Mouse (Mus musculus) MN1 (cell line): ENCODE measurements at regions not wholly inside any gene's neighbourhood (a gene's known extent, or its start where the extent isn't known, plus 50 kb on each side); places are given as distances from the start of the nearest gene placed in this dataset.

Source experiments
- DNase-seq: peaks from one replicate; pipeline ENCODE4 v3.0.0-alpha.2; 2016; ENCODE audit warnings: low spot score

DNA sequence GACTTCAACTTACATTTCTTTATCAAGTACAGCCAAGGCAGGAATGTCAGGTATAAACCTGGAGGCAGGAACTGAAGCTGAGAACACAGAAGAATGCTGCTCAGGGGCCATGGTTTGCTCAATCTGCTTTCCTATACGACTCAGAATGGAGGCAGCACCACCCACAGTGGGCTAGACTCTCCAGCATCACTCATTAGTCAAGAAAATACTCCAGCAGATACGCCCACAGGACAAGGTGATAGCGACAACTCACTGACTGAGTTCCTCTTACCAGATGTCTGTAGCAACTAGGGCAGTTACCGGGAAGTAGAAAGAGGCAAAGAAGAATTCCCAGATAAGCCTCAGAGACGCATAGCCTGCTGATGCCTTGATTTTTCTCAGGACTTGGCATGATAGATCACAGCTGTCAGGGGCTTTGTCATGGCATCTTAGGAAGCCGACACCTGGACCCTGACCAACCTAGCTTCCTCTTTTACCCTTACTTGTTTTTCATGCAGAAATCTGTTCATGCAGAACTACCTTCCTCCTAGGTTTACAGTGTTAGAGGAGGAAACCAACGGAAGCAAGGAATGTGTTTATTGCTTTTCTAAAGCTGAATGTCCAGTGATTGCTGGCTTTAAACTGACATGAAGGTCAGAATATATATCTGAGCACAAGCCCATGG, 110.7 kb upstream of the Sp4 start:
- no peak for DNase-seq

- DNase-seq, result no peak
Measured at GRCm38 (mm10) chr12:118410917-118411316, 109.7 kb upstream of the Sp4 start.

DNA sequence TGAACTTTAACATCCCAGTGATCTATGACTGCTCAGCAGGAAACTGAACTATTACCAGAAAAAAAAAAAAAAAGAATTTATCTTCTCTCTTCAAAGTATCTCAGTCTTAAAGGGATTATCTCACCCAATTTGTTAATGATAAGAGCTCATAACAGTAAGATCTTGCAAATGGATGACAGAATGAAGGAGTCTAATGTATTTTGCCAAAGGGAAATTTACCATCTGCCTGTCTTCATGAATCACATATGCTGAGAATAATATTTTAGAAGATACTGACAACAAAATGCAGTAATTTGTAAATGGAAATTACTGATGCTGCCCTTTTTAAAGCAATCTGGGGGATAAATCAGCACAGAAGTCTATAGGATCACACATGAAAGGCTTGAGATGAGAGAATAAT, 103.9 kb upstream of the Sp4 start:
- DNase-seq, result no peak

DNA sequence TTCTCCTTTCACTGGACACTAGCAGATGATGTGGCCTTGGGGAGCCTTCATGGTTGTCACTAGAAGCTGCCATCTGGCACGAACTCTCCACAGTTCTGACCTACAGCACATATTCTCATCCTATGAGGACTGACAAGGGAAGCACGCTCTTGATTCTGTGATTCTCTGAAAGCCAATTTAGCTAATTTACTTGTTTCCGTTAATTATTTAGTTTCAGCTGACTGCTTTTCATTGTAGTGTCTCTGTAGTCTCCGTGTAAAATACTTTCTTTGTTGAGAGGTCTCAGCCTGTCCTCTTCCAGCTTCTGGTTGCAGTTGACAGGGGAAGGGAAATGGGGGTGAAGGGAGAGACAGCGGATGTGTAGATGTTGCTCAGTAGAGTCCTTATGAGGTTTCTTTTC, 102.9 kb upstream of the Sp4 start:
- no peak for DNase-seq

DNA sequence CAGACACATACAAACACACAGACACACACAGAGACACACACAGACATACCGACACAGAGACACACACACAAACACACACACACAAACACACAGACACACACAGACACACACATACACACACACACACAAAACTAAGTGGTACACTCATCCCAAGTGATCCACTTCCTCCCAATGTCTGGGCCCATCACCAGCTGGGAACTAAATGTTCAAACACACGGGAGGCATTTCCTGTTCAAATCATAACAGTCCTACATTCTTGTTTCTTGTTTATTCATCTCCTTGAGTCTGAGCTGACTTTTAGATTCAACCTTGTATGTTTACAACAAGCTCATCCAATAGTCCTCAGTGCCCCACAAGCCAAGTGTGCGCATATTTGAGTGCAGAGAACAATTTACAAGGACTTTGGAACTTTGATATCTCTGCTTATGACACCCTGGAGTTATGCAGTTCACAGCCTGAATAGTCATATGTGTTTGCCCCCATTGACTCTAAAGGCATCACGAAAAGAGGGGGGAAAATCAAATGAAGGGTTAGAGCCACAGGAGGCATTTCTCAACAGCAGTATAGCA, 102.4 kb upstream of the Sp4 start:
- no peak for DNase-seq

DNA sequence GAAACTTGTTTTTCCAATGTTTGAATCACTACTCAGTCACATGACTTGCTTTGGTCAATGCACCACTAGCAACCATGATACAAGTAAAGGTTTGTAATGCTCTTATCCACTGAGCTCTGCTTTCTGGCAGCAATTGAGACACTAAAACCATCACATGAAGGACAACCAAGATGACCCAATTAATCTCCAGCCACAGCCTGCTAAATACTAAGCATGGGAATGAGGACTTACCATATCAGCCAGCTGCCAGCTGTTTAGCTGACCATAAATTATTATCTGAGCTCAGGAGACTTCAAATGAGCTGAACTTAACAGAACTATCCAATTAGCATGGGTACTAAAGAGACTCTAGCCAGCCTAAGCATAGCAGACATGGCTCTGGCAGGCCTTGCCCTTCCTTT, 100.1 kb upstream of the Sp4 start:
- DNase-seq, result no peak

- no peak for DNase-seq
Measured at GRCm38 (mm10) chr12:118391654-118392053, 90.4 kb upstream of the Sp4 start.

DNA sequence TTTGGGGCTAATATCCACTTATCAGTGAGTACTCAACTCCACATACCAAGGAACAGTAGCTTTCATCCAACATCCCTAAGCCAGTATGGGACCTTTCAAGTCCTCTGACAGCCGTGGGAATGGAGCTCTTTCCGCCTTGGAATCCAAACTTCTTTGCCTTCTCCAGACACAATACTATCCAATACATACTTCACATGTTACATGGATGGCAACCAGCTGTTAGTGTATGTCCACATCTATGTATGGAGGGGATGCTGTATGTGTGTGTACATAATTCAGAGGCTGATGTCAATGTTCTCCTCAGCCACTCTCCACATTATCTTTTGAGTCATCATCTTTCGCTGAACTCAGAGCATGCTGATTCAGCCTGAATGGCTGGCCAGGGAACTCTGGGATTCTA, 79.8 kb upstream of the Sp4 start:
- no peak for DNase-seq

GRCm38 (mm10) chr12:118377898-118378297, 76.7 kb upstream of the Sp4 start:
- no peak for DNase-seq

DNA sequence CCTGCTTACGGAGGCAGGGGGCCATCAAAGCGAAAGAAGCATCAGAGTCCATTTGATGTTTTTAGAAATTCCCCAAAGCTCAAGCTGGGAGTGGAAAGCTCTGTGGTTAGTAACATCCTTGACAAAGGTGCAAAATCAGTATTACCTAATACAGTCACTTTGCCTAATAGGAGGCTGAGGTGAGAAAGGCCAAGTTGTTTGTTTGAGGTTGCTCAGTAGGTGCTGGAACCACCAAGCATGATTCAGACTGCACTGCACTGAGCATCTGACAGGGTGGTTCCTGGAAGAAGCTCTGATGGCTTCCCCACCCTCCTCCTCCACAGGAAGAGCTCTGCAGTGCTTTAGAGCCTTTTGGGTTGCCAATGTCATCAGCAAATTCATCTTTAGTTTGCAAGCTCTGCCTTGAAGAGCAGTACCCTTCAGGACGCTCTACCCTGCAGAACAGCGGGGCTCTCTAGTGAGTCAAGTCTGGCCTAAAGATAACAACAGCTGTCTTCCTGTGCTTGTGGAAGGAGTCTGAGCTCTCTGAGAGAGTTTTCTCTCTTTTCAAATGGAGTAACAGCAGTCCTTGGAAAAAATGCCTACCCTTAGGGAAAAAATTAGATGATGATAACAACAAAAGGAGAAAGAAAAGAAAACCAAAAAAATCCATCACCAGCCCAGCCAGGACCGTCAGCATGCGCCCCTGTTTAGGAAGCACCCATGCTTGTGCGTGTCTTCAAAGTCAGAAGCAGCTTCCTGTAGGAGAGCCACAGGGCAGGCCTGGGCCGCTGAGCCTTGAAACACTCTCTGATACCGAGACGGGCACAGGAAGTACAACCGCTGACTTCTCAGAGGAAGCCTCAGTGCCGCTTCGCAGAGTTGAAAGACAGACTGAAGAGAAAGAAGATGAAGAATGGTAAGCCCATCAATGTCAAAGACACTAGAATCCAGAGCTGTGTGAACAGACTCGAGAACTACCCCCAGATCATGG, 75.6 kb upstream of the Sp4 start:
- no peak for DNase-seq

DNA sequence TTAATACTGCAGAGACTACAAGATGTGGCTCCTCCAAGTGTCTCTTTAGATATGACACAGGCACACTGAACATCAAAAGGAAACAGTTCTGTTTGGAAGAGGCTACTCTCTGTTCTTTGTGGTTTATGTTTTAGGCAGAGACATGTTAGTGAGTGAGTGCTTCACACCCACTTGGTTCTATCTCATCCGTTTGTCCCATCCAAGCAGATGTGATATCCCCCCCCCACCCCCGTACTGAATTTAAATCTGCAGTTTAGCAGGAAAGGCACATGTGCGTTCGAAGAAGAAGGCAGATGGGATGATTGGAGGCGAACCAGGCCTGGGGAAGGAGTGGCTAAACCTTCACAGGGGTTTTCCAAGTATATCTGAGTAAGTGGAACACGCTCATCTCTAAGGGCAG, 72.0 kb upstream of the Sp4 start:
- DNase-seq, result no peak

DNA sequence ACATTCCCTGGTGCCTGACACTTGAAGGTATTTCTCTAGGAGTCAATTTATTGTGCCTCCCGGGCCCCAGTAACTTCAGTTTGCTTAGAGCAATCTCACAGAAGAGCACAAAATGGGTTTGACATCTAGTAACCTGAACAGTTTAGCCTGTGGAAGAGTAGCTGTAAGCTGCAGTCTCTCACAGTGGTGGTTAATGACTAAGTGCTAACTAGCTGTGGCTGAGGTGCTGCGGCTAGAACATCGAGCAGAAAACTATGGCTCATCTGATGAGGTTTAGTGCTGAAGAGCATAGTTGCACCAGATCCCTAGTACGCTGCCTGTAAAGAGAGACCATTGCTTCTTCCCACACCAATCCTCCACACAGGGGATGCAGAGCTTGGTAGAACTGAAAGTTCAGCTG, 70.7 kb upstream of the Sp4 start:
- no peak for DNase-seq

- DNase-seq, result no peak
Measured at GRCm38 (mm10) chr12:118367307-118368076, 66.3 kb upstream of the Sp4 start.

DNA sequence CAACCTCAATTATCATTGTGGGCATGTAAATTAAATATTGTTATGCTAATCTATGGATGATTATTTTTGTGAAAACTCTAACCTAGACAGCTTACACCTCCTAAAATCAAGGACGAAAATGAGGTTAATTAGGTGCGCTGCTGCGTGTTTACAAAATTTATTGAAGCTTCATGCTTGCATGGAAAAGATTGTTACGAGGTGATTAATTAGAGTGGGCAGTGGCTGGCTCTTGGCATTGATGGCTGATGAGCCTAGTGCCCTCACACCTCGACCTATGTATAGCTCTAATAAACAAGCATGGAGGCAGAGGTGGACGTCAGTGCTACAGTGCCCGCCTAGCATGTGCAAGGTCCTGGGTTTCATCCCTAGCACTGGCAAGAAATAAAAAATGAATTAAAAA, 51.6 kb upstream of the Sp4 start:
- no peak for DNase-seq

GRCm38 (mm10) chr12:118351421-118351820, 50.2 kb upstream of the Sp4 start:
- DNase-seq, result no peak
